Mouse (Mus musculus): ENCODE data around the gene Pakap. TPM values are rescaled to one million over a fixed set of nuclear protein-coding genes. Genes with fewer than 3 reads are reported as not detected.

The Pakap gene
- polyA plus RNA-seq, 1 experiment from 2014 or later = 34.5 TPM

- 70% methylated on average over 6 of the region's 6 CpGs for WGBS
- no peaks in the 10 kb centered on the region for H3K36me3 ChIP-seq
- H3K27ac ChIP-seq = no peak overlapping the region
- ATAC-seq (ENCODE audit: low FRiP score, low read depth) = no peak
- no peak overlapping the region for H3K9ac ChIP-seq
- no peak overlapping the region for H3K4me3 ChIP-seq
- no peaks in the 10 kb centered on the region for H3K9me3 ChIP-seq
- H3K27me3 ChIP-seq = no peaks in the 10 kb centered on the region
- no peak overlapping the region for H3K4me2 ChIP-seq (replicated peaks)
- H3K4me1 ChIP-seq = peaks cover 24% of the 10 kb centered on the region
These were observed 356.6 kb downstream of the Pakap start for GRCm38 (mm10) chr4:57924556-57925071.

GRCm38 (mm10) chr4:57927464-57928205 is 359.7 kb downstream of the Pakap start:
- peaks cover 4% of the 10 kb centered on the region; the same call in 1 of the 2 replicates for H3K9me3 ChIP-seq
- H3K4me3 ChIP-seq = no peak overlapping the region
- no peak overlapping the region for H3K4me2 ChIP-seq (replicated peaks)
- no peak for ATAC-seq (ENCODE audit: low FRiP score, low read depth)
- WGBS = 19% methylated on average over 3 of the region's 3 CpGs
- no peaks in the 10 kb centered on the region for H3K27me3 ChIP-seq
- H3K9ac ChIP-seq = no peak overlapping the region
- H3K36me3 ChIP-seq = no peaks in the 10 kb centered on the region
- H3K4me1 ChIP-seq = 0 out of 2 replicates have a peak, but pooled peaks cover 8% of the 10 kb centered on the region
- no peak overlapping the region for H3K27ac ChIP-seq

GRCm38 (mm10) chr4:57930559-57931170 is 362.7 kb downstream of the Pakap start:
- WGBS = 78% methylated on average over 5 of the region's 5 CpGs
- ATAC-seq (ENCODE audit: low FRiP score, low read depth) = no peak
- no peak overlapping the region for H3K27ac ChIP-seq
- H3K36me3 ChIP-seq = no peaks in the 10 kb centered on the region
- H3K27me3 ChIP-seq = no peaks in the 10 kb centered on the region
- H3K4me3 ChIP-seq = no peak overlapping the region
- H3K9me3 ChIP-seq = peaks cover 4% of the 10 kb centered on the region; the same call in 1 of the 2 replicates
- H3K4me1 ChIP-seq = no peaks in the 10 kb centered on the region
- H3K9ac ChIP-seq = no peak overlapping the region
- no peak overlapping the region for H3K4me2 ChIP-seq (replicated peaks)

- WGBS = 79% methylated on average over 5 of the region's 5 CpGs
- Histone ChIP-seq H3K4me3 (no peak overlapping the region), H3K4me1 (no peaks in the 10 kb centered on the region), H3K4me2 (replicated peaks) (no peak overlapping the region), H3K9me3 (peaks cover 4% of the 10 kb centered on the region; the same call in 1 of the 2 replicates), H3K27me3 (no peaks in the 10 kb centered on the region), H3K9ac (no peak overlapping the region), H3K36me3 (no peaks in the 10 kb centered on the region), H3K27ac (no peak overlapping the region)
- no peak for ATAC-seq (ENCODE audit: low FRiP score, low read depth)
These were observed 366.2 kb downstream of the Pakap start for GRCm38 (mm10) chr4:57934181-57934580.

GRCm38 (mm10) chr4:57937292-57937691 is 369.3 kb downstream of the Pakap start:
- Histone ChIP-seq H3K4me3 (no peak overlapping the region), H3K9me3 (peaks cover 1% of the 10 kb centered on the region; the same call in 1 of the 2 replicates), H3K4me1 (no peaks in the 10 kb centered on the region), H3K9ac (no peak overlapping the region), H3K27me3 (no peaks in the 10 kb centered on the region), H3K4me2 (replicated peaks) (no peak overlapping the region), H3K27ac (no peak overlapping the region), H3K36me3 (peaks cover 6% of the 10 kb centered on the region; the same call in 1 of the 2 replicates)
- WGBS = 79% methylated on average over 6 of the region's 6 CpGs
- no peak for ATAC-seq (ENCODE audit: low FRiP score, low read depth)

GRCm38 (mm10) chr4:57940631-57941030 is 372.7 kb downstream of the Pakap start:
- Histone ChIP-seq H3K9me3 (no peaks in the 10 kb centered on the region), H3K36me3 (peaks cover 39% of the 10 kb centered on the region), H3K4me1 (no peaks in the 10 kb centered on the region), H3K9ac (no peak overlapping the region), H3K27me3 (no peaks in the 10 kb centered on the region), H3K27ac (no peak overlapping the region), H3K4me3 (no peak overlapping the region), H3K4me2 (replicated peaks) (no peak overlapping the region)
- 85% methylated on average over 4 of the region's 4 CpGs for WGBS
- ATAC-seq (ENCODE audit: low FRiP score, low read depth) = no peak

GRCm38 (mm10) chr4:57942892-57943291 is 374.9 kb downstream of the Pakap start:
- H3K4me3 ChIP-seq = no peak overlapping the region
- H3K27me3 ChIP-seq = no peaks in the 10 kb centered on the region
- H3K27ac ChIP-seq = no peak overlapping the region
- WGBS = 90% methylated on average over 2 of the region's 2 CpGs
- no peak overlapping the region for H3K4me2 ChIP-seq (replicated peaks)
- H3K4me1 ChIP-seq = no peaks in the 10 kb centered on the region
- no peak for ATAC-seq (ENCODE audit: low FRiP score, low read depth)
- no peak overlapping the region for H3K9ac ChIP-seq
- peaks cover 59% of the 10 kb centered on the region for H3K36me3 ChIP-seq
- no peaks in the 10 kb centered on the region for H3K9me3 ChIP-seq

Other genes with a start within 250 kb of the Pakap start
- 8.5 and 9.7 TPM in 2 replicates for gene Palm2, start 133.9 kb upstream of the Pakap start, polyA plus RNA-seq (2015; fragmentation: Nextera tagmentation; extraction: Ambion mirVana)
- gene Akap2, start 149.5 kb downstream of the Pakap start, polyA plus RNA-seq (2015; fragmentation: Nextera tagmentation; extraction: Ambion mirVana) = 29.9 and 34.2 TPM in 2 replicates